Mouse (Mus musculus) neural tube, embryonic 14.5 days (tissue): ENCODE measurements around the gene Faxc. TPM values are rescaled to one million over a fixed set of nuclear protein-coding genes. Genes with fewer than 3 reads are reported as not detected.

Source experiments
- ATAC-seq: fragments of 200-750 bp; cut with Nextera tagmentation; 2 replicates; pipeline ENCODE4 v1.8.0; 2017; ENCODE audit warnings: low read depth, mild to moderate bottlenecking, moderate TSS enrichment, moderate library complexity
- H3K27ac ChIP-seq: fragments of 300-500 bp; sonication (generic); 2 replicates; pipeline ENCODE4 v1.5.1; 2014; ENCODE audit warnings: low read depth, mild to moderate bottlenecking, control low read depth, low read length, moderate library complexity, mixed read lengths
- H3K27me3 ChIP-seq: fragments of 300-500 bp; sonication (generic); 2 replicates; pipeline ENCODE4 v1.6.1; 2014; ENCODE audit warnings: low read length; ENCODE audit not compliant: control insufficient read depth, insufficient read depth
- H3K36me3 ChIP-seq: fragments of 300-500 bp; sonication (generic); 2 replicates; pipeline ENCODE4 v1.6.1; 2014; ENCODE audit warnings: low read length, mixed read lengths; ENCODE audit not compliant: control insufficient read depth, insufficient read depth
- H3K4me1 ChIP-seq: fragments of 300-500 bp; sonication (generic); 2 replicates; pipeline ENCODE4 v1.6.1; 2014; ENCODE audit warnings: low read length; ENCODE audit not compliant: control insufficient read depth, insufficient read depth
- H3K4me2 ChIP-seq: fragments of 300-500 bp; sonication (generic); 2 replicates; pipeline ENCODE4 v1.6.1; 2014; ENCODE audit warnings: mild to moderate bottlenecking, low read depth, low read length, control low read depth
- H3K4me3 ChIP-seq: fragments of 300-500 bp; sonication (generic); 2 replicates; pipeline ENCODE4 v1.5.1; 2014; ENCODE audit warnings: low read depth, low read length, control low read depth, mixed read lengths
- H3K9ac ChIP-seq: fragments of 300-500 bp; sonication (generic); replicated peaks from 2 replicates; pipeline ENCODE4 v1.6.1; 2014; ENCODE audit warnings: low read depth, mild to moderate bottlenecking, control low read depth, low read length, mixed read lengths
- H3K9me3 ChIP-seq: fragments of 300-500 bp; sonication (generic); 2 replicates; pipeline ENCODE4 v1.6.1; 2016; ENCODE audit warnings: low read length; ENCODE audit not compliant: control insufficient read depth
- WGBS: fragments of 180-500 bp; shearing (Covaris S2); extraction: QIAGEN DNeasy Blood & Tissue Kit; methylation state at CpG from one replicate; pipeline ENCODE4 v1.1.7; 2014; 5-methylcytosine and 5-hydroxymethylcytosine counted together
- polyA plus RNA-seq: library from polyadenylated mRNA; unstranded; fragments of >200 nt; fragmentation: Nextera tagmentation; extraction: Ambion mirVana; gene quantifications from 2 replicates; pipeline ENCODE4 v1.2.1, GENCODE M21; 2014

The Faxc gene
- 23.8 and 35.0 TPM in 2 replicates for polyA plus RNA-seq

- Histone ChIP-seq H3K9ac (peak within 1 kb of the TSS; percentile 99), H3K27me3 (no peaks in the 10 kb centered on the region), H3K36me3 (no peaks in the 10 kb centered on the region; the same call in 1 of the 2 replicates), H3K4me2 (peak within 1 kb of the TSS; percentile 83), H3K4me3 (peak within 1 kb of the TSS; percentile 83), H3K27ac (peak within 1 kb of the TSS; percentile 93), H3K9me3 (no peaks in the 10 kb centered on the region), H3K4me1 (peaks cover 20% of the 10 kb centered on the region)
- ATAC-seq = peak; percentile 91
- under 1% methylated on average over 76 of the region's 83 CpGs for WGBS
Observed at GRCm38 (mm10) chr4:21930971-21931771, at the start of gene Faxc. TSS of gene Faxc (plus strand) at chr4:21931329.

GRCm38 (mm10) chr4:21882806-21883205, 48.3 kb upstream of the Faxc start:
- no peak for ATAC-seq
- Histone ChIP-seq H3K9ac (no peak overlapping the region), H3K36me3 (no peaks in the 10 kb centered on the region), H3K27me3 (no peaks in the 10 kb centered on the region), H3K4me1 (peaks cover 6% of the 10 kb centered on the region), H3K9me3 (no peaks in the 10 kb centered on the region), H3K27ac (no peak overlapping the region), H3K4me2 (no peak overlapping the region), H3K4me3 (no peak overlapping the region)
- WGBS = 93% methylated on average over 6 of the region's 6 CpGs

- Histone ChIP-seq H3K27me3 (no peaks in the 10 kb centered on the region), H3K4me3 (no peak overlapping the region), H3K9me3 (no peaks in the 10 kb centered on the region), H3K27ac (no peak overlapping the region), H3K4me1 (no peaks in the 10 kb centered on the region), H3K36me3 (no peaks in the 10 kb centered on the region), H3K9ac (no peak overlapping the region), H3K4me2 (no peak overlapping the region)
- no peak for ATAC-seq
- 87% methylated on average over 8 of the region's 8 CpGs for WGBS
Observed at GRCm38 (mm10) chr4:21885831-21886230, 45.3 kb upstream of the Faxc start.

- H3K36me3 ChIP-seq = no peaks in the 10 kb centered on the region; the same call in 1 of the 2 replicates
- WGBS = 4% methylated on average over 23 of the region's 23 CpGs
Observed at GRCm38 (mm10) chr4:21931772-21932630, 872 bp downstream of the Faxc start.

GRCm38 (mm10) chr4:21935378-21935777, 4.2 kb downstream of the Faxc start:
- Histone ChIP-seq H3K9ac (no peak overlapping the region), H3K9me3 (no peaks in the 10 kb centered on the region), H3K36me3 (no peaks in the 10 kb centered on the region; the same call in 1 of the 2 replicates), H3K4me2 (no peak overlapping the region), H3K27me3 (no peaks in the 10 kb centered on the region), H3K27ac (no peak overlapping the region), H3K4me1 (peaks cover 20% of the 10 kb centered on the region), H3K4me3 (no peak overlapping the region)
- no peak for ATAC-seq
- WGBS = 94% methylated on average over 2 of the region's 2 CpGs

More at GRCm38 (mm10) chr4:21931772-21932630, 872 bp downstream of the Faxc start:
- ATAC-seq = peak; percentile 39
- peak overlapping the region; percentile 83 for H3K4me3 ChIP-seq
- peak overlapping the region; percentile 99 for H3K9ac ChIP-seq
- H3K9me3 ChIP-seq = no peaks in the 10 kb centered on the region
- peak overlapping the region; percentile 93 for H3K27ac ChIP-seq
- H3K4me1 ChIP-seq = peaks cover 20% of the 10 kb centered on the region
- H3K4me2 ChIP-seq = peak overlapping the region; percentile 83
- H3K27me3 ChIP-seq = no peaks in the 10 kb centered on the region

- Histone ChIP-seq H3K4me1 (peaks cover 17% of the 10 kb centered on the region), H3K4me3 (no peak overlapping the region), H3K9me3 (no peaks in the 10 kb centered on the region), H3K9ac (no peak overlapping the region), H3K4me2 (no peak overlapping the region), H3K36me3 (no peaks in the 10 kb centered on the region; the same call in 1 of the 2 replicates), H3K27ac (no peak overlapping the region), H3K27me3 (no peaks in the 10 kb centered on the region)
- 97% methylated on average over 9 of the region's 9 CpGs for WGBS
- ATAC-seq = no peak
Observed at GRCm38 (mm10) chr4:21936424-21936823, 5.3 kb downstream of the Faxc start.

- no peaks in the 10 kb centered on the region; the same call in 1 of the 2 replicates for H3K36me3 ChIP-seq
Observed at GRCm38 (mm10) chr4:21937890-21938289, 6.8 kb downstream of the Faxc start.

GRCm38 (mm10) chr4:21944672-21945071, 13.5 kb downstream of the Faxc start:
- Histone ChIP-seq H3K9ac (no peak overlapping the region), H3K4me1 (no peaks in the 10 kb centered on the region), H3K27ac (no peak overlapping the region), H3K27me3 (no peaks in the 10 kb centered on the region), H3K4me3 (no peak overlapping the region), H3K9me3 (no peaks in the 10 kb centered on the region), H3K4me2 (no peak overlapping the region), H3K36me3 (peaks cover 6% of the 10 kb centered on the region; the same call in 1 of the 2 replicates)
- WGBS = 95% methylated on average over 3 of the region's 3 CpGs
- no peak for ATAC-seq

More at GRCm38 (mm10) chr4:21937890-21938289, 6.8 kb downstream of the Faxc start:
- Histone ChIP-seq H3K4me3 (no peak overlapping the region), H3K4me2 (no peak overlapping the region), H3K27ac (no peak overlapping the region), H3K9ac (no peak overlapping the region), H3K4me1 (peaks cover 14% of the 10 kb centered on the region), H3K27me3 (no peaks in the 10 kb centered on the region), H3K9me3 (no peaks in the 10 kb centered on the region)
- whole genome bisulfite sequencing = 79% methylated on average over 8 of the region's 8 CpGs
- ATAC-seq = no peak
